Mouse (Mus musculus) induced T-regulatory cell, adult 2 months (primary cell): ENCODE results near the gene Hcrtr2.

Experiments
- DNase-seq: peaks from one replicate; pipeline ENCODE4 v3.0.0-alpha.2; 2012; ENCODE audit warnings: low read depth

Gene Hcrtr2

DNA sequence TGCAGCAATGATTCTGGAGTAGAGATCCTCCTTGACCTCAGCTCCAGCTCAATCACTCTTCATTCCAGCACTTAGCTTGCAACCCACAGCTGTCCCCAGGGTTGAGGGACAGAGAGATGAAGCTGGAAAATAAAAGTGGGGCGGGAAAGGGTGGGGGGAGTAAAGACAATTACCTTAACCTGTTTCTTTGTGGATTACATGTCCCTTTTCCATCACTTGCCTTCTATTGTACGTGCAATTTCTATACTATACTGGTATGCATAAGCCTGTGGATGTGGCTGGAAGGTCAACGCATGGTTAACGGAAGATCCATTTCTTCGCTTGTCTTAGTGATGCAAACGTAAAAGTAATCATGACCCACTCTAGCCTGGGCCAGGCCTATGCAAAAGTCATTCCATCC is at the start of gene Hcrtr2:
TSS of gene Hcrtr2 (minus strand) at position 101 of the 400 bp plus-strand sequence.
- DNase-seq = no peak

DNA sequence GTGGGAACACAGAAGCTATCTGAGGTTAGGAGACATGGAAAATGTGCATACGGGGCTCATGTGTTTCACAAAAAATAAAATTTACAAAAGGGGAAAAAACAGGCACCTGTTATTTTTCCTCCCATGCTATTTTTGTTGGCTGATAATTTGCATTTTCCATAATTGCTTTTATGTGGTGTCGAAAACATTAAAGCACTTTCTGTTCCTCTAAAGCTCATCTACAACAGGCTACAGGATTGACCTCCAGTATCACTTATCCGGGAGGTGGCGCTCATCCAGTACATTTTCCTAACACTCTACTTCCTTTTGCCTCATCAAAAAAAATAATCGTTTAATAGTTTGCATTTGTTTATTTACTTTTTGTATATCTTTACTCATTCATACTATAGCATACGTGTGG is 41.2 kb upstream of the Hcrtr2 start:
- DNase-seq = no peak

GRCm38 (mm10) chr9:76360374-76360773 is 36.7 kb upstream of the Hcrtr2 start:
- no peak for DNase-seq

DNA sequence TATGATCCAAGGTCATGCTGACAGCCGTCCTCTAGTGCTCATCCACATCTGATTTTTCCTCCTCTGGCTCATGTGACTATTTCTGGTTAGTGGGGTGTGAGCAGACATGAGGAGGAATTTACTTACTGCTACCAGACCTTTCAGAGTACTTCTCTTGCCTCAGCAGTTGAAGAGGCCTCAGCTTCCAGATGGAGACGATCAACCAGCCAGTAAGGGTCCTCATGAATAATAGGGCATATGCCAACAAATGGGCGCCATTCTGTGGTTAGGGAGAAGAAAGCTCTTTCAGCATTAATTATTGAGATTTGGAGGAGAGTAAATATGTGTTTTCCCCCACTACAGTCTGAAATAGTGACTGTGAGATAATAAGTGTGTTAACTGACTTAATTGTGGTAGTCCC is 28.7 kb upstream of the Hcrtr2 start:
- no peak for DNase-seq

DNA sequence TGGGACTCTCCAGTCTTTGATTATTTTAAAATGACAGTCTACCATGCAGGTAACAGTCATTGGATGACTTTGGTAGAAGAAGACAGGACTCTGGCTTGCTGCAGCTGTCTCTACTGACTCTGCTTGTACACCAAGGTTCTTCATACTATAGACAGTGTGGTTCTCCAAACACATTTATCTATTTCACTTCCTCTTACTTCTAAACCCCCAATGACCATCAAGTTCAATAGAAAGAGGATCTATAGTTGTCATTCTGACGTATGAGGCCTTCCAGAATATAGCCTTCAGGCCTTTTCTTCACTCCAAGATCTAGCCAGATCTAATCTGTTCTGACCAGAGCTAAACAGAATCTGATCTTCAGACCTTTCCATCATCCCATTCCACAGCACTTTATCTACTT is 23.6 kb upstream of the Hcrtr2 start:
- DNase-seq = no peak

GRCm38 (mm10) chr9:76331081-76331480 is 7.4 kb upstream of the Hcrtr2 start:
- DNase-seq = no peak

- DNase-seq = no peak
Observed at GRCm38 (mm10) chr9:76323186-76323701, 412 bp downstream of the Hcrtr2 start.

GRCm38 (mm10) chr9:76322122-76323052 is 1.3 kb downstream of the Hcrtr2 start:
- no peak for DNase-seq

DNA sequence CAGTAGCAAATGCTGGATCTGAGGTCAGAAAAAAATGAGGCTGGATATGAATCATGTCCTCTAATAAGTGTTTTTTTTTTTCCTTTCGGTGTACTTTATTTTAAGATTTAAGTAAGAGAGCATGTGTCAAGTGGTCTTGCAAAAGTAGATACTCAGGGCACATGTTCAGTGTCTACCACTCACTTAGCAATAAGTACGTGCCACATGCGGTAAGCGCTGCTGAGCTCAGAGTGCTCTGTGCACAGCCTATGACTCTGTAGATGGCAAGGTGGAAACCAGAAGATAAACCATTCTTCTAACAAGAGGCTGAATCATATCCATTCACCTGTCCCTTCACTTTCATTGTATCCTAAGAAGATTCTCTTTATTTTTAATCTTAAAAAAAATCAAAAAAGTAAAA is 2.1 kb downstream of the Hcrtr2 start:
- DNase-seq = no peak

- DNase-seq = no peak
Observed at GRCm38 (mm10) chr9:76320755-76321154, 2.9 kb downstream of the Hcrtr2 start.

DNA sequence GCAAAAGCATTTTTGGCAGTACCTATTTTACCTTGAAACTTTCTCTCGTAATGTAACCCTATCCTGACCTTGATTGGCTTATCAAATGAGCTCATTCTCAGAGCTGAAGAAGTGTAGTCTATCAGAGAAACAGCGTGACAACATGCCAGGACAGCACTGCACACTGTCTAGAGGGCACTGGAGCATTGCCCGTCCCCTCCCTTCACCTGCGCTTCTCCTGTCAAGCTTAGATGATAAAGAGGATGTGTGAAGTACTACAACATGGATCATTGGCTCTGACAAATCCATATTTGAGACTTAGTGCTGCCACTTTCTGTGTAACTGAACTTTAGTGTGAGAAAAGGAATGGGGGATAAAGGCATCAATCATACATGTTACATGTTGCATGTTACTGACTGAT is 5.4 kb downstream of the Hcrtr2 start:
- no peak for DNase-seq

DNA sequence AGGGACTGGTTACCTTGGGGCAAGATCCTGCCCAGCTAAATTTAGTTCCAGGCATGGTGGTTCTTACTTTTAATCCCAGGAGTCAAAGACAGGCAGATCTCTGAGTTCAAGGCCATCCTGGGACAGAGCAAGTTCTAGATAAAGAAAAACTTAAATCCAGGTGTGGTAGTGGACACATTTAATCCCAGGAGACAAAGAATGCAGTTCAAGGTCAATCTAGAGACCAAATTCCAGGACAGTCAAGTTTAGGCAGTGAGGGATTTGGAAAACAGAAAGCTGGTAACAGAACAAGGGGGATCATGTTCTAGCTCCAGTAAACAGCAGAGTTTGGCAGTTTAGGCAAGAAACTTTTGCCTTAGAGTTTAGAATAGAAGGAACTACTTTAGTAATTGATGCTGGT is 8.6 kb downstream of the Hcrtr2 start:
- no peak for DNase-seq

DNA sequence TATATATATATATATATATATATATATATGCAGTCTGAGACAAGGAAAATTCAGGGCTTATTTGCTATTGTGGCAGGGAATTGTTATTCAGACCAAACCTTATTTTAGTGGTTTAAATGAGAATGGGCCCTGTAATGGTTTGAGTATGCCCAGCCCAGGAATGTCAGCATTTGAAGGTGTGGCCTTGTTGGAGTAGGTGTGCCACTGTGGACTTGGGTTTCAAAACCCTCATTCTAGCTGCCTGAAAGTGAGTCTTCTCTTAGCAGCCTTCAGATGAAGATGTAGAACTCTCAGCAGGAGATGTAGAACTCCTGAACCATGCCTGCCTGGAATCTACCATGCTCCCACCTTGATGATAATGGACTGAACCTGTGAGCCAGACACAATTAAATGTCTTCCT is 9.7 kb downstream of the Hcrtr2 start:
- no peak for DNase-seq

- DNase-seq = no peak
Observed at GRCm38 (mm10) chr9:76312221-76312620, 11.4 kb downstream of the Hcrtr2 start.

- DNase-seq = no peak
Observed at GRCm38 (mm10) chr9:76291384-76291783, 32.3 kb downstream of the Hcrtr2 start.

- DNase-seq = no peak
Observed at GRCm38 (mm10) chr9:76270886-76271285, 52.8 kb downstream of the Hcrtr2 start.

GRCm38 (mm10) chr9:76257731-76258130 is 65.9 kb downstream of the Hcrtr2 start:
- DNase-seq = no peak

GRCm38 (mm10) chr9:76252544-76252943 is 71.1 kb downstream of the Hcrtr2 start:
- no peak for DNase-seq

DNA sequence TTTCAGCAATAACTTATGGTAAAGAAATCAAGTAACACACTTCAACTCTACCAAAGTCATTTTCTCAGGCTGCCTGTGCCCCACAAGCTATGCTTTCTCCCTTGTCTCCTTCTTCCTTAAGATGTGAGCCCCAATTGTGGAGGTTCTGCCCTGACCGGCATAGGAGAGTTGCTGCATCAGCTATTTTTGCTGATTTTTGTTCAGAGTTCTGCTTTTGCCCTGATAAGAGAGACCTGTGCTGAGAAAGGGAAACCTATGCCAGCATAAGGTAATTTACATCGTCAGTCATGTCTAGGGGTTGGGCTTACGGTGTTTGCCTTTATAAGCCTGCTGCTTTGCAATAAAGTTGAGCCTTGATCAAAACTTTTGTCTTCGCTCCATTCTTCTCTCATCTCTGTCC is 71.5 kb downstream of the Hcrtr2 start:
- no peak for DNase-seq

- DNase-seq = no peak
Observed at GRCm38 (mm10) chr9:76242322-76242721, 81.3 kb downstream of the Hcrtr2 start.

DNA sequence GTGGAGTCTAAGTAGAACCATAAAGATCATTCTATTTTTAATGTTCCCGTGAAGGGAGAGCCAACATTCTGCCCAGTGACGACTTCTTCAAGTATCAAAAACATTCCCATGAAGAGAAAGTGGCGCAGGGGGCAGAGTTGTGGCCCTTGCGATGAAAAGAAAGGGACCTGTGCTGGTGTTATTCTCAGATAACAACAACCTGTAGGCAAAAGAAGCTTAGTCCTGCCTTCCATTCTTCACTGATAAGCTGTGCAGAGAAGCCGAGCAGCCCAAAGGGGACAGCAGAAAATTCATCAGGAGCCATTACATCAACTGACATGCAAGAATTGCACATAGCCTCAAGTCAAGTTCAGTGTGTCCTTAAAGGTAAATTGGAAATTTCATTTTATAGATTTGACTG is 85.7 kb downstream of the Hcrtr2 start:
- no peak for DNase-seq

- DNase-seq = no peak
Observed at GRCm38 (mm10) chr9:76237243-76237642, 86.4 kb downstream of the Hcrtr2 start.

DNA sequence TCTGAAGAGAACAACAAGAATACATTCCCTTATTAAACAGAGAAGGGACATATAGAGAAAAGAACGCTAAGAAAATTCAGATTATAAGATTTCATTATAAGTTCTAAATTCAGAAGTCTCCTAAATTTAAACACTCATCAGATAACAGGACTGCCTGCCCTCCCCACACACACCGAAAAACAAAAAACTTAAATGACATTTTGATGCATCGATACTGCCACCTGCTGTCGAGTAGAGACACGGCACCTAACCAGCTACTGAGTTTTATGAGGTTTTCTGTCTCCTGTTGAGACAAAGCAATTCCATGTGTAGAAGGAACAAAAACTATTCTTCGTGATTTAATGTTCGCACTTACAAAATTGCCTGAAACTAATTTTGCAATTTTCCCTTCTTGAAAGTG is 87.0 kb downstream of the Hcrtr2 start:
- peak; percentile 49 for DNase-seq
